Mouse (Mus musculus) kidney, embryonic 14.5 days (tissue): ENCODE measurements at regions not wholly inside any gene's neighbourhood (a gene's known extent, or its start where the extent isn't known, plus 50 kb on each side); places are given as distances from the start of the nearest gene placed in this dataset.
A peak's percentile ranks its signal among the peaks of the same experiment; 100 is the strongest.

Experiments used
- ATAC-seq: fragments of 200-750 bp; cut with Nextera tagmentation; 2 replicates; pipeline ENCODE4 v1.8.0; 2017; ENCODE audit warnings: moderate number of reproducible peaks, mild to moderate bottlenecking, moderate TSS enrichment, moderate library complexity; ENCODE audit not compliant: low FRiP score, low TSS enrichment
- H3K27ac ChIP-seq: fragments of 300-500 bp; sonication (generic); 2 replicates; pipeline ENCODE4 v1.5.1; 2014; ENCODE audit warnings: low read depth, mild to moderate bottlenecking, low read length, moderate library complexity, mixed read lengths
- H3K27me3 ChIP-seq: fragments of 300-500 bp; sonication (generic); 2 replicates; pipeline ENCODE4 v1.6.1; 2014; ENCODE audit warnings: mild to moderate bottlenecking, low read length; ENCODE audit not compliant: control insufficient read depth, insufficient read depth
- H3K36me3 ChIP-seq: fragments of 300-500 bp; sonication (generic); 2 replicates; pipeline ENCODE4 v1.6.1; 2014; ENCODE audit warnings: low read length, mixed read lengths; ENCODE audit not compliant: control insufficient read depth, insufficient read depth
- H3K4me1 ChIP-seq: fragments of 300-500 bp; sonication (generic); 2 replicates; pipeline ENCODE4 v1.6.1; 2014; ENCODE audit warnings: low read length, mixed read lengths; ENCODE audit not compliant: control insufficient read depth, insufficient read depth
- H3K4me2 ChIP-seq: fragments of 300-500 bp; sonication (generic); replicated peaks from 2 replicates; pipeline ENCODE4 v1.6.1; 2014; ENCODE audit warnings: low read depth, mild to moderate bottlenecking, low read length
- H3K4me3 ChIP-seq: fragments of 300-500 bp; sonication (generic); 2 replicates; pipeline ENCODE4 v1.5.1; 2014; ENCODE audit warnings: mild to moderate bottlenecking, low read length
- H3K9ac ChIP-seq: fragments of 300-500 bp; sonication (generic); 2 replicates; pipeline ENCODE4 v1.6.1; 2014; ENCODE audit warnings: low read depth, mild to moderate bottlenecking, low read length, moderate library complexity
- H3K9me3 ChIP-seq: fragments of 300-500 bp; sonication (generic); 2 replicates; pipeline ENCODE4 v1.6.1; 2016; ENCODE audit warnings: low read length; ENCODE audit not compliant: control insufficient read depth
- WGBS: fragments of 180-500 bp; shearing (Covaris S2); extraction: QIAGEN DNeasy Blood & Tissue Kit; methylation state at CpG from one replicate; pipeline ENCODE4 v1.1.7; 2014; 5-methylcytosine and 5-hydroxymethylcytosine counted together

DNA sequence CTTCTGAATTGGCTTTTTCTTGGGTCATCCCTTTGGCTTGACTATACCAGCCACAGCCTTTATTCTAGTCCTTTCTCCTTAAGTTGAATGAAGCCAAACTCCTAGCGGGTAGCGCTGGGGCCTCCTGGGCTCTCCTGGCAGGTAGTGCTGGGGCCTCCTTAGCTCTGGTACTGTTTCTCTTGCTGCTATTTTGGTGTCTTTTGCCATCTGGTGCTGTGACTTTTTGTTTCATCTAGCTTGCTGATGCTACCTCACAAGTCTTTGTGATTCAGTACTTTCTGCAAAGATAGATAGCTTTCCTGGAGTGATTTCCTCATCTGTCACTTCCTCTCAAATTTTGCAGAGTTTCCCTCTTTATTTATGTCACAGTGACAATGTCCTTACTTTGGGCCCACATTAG, 90.1 kb downstream of the Tmem200c start:
- H3K9me3 ChIP-seq: no peaks in the 10 kb centered on the region
- H3K27me3 ChIP-seq: no peaks in the 10 kb centered on the region
- no peak overlapping the region for H3K9ac ChIP-seq
- 92% methylated on average over 2 of the region's 2 CpGs for WGBS
- H3K27ac ChIP-seq: no peak overlapping the region
- H3K36me3 ChIP-seq: no peaks in the 10 kb centered on the region
- no peaks in the 10 kb centered on the region for H3K4me1 ChIP-seq
- no peak overlapping the region for H3K4me2 ChIP-seq
- ATAC-seq: no peak
- no peak overlapping the region for H3K4me3 ChIP-seq

DNA sequence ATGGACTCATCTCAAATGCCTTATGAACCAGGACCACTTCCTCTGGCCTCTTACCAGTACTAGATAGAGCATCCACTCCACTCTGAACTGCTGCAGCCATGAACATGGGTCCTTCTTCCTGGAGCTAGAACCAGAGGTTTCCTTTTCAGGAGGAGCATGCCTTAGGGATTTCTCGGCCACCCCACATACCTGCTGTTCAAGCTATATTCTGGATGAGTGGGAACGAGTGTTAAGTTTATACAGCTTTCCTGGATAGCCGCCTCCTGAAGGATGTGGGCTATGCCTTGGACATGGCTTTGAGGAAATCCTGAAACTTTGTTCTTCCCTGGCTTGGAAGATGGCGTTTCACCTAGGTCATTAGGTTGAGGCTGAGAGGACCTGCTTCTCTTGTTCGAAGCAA, 91.8 kb downstream of the Tmem200c start:
- H3K9ac ChIP-seq: no peak overlapping the region
- WGBS: 86% methylated on average over 5 of the region's 5 CpGs

DNA sequence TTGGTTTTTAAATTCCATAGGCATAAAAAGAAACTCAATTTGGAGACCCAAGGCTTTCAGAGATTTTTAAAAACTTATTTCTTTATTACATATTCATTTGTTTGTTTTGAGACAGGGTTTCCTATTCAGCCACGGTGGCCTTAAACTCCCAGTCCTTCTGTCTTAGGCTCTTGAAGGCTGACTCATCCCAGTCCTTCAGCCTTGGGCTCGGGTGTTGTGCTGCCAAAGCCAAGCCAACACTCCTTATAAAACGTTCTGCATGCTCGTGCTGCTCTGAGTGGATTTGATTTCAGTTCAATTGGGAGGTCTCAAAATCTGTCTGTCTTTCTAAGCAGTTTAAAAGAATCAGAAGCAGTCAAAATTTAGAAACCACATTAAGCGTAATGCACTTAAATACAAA, 96.8 kb downstream of the Tmem200c start:
- Histone ChIP-seq H3K9me3 (no peaks in the 10 kb centered on the region), H3K36me3 (no peaks in the 10 kb centered on the region), H3K4me2 (no peak overlapping the region), H3K27ac (no peak overlapping the region), H3K4me1 (no peaks in the 10 kb centered on the region), H3K9ac (no peak overlapping the region), H3K27me3 (no peaks in the 10 kb centered on the region), H3K4me3 (no peak overlapping the region)
- ATAC-seq: no peak
- WGBS: 76% methylated on average over 5 of the region's 5 CpGs

More for the DNA sequence above, 91.8 kb downstream of the Tmem200c start:
- Histone ChIP-seq H3K36me3 (no peaks in the 10 kb centered on the region), H3K27ac (no peak overlapping the region), H3K4me3 (no peak overlapping the region), H3K4me1 (no peaks in the 10 kb centered on the region), H3K27me3 (no peaks in the 10 kb centered on the region), H3K9me3 (no peaks in the 10 kb centered on the region), H3K4me2 (no peak overlapping the region)
- no peak for ATAC-seq

DNA sequence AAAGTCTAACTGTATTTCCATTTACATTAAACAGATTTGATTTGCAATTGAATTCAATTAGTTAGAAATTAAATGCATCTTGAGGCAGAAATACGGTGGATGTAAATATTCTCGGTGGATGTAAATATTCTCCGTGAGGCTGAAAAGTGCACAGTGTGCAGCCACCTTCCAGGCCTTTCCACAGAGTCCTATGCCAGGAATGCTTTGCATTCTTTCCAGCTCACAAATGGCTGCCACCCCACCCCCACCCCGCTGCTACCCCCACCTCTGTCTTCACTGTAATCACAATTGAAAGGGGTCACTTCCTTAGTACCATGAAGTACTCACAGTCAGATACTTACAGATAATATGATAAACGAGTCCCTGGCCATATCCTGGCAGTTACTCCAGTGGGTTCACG, 101.0 kb downstream of the Tmem200c start:
- no peak overlapping the region for H3K4me3 ChIP-seq
- no peak overlapping the region for H3K4me2 ChIP-seq
- H3K27me3 ChIP-seq: no peaks in the 10 kb centered on the region
- no peaks in the 10 kb centered on the region for H3K36me3 ChIP-seq
- WGBS: 63% methylated on average over 6 of the region's 6 CpGs
- H3K9me3 ChIP-seq: no peaks in the 10 kb centered on the region
- no peak for ATAC-seq
- H3K27ac ChIP-seq: no peak overlapping the region
- H3K4me1 ChIP-seq: 0 out of 2 replicates have a peak, but pooled peaks cover 3% of the 10 kb centered on the region
- no peak overlapping the region for H3K9ac ChIP-seq

DNA sequence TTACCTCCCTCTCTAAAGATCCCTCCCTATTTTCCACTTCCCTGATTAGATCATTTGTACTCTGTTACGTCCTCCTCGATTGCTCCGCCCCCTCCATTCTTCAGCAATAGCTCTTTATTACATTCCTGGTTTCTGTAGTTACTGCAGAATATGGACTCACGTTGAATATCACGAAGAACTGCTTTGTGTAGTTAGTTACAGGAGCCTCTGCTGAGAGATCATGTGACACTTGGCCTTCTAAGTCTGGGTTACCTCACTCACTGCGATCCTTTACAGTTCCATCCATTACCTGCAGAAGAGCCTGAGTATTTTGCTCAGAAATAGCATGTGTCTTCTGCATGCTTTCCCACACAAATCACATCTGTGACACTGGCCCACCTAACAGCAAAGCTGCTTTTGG, 102.3 kb downstream of the Tmem200c start:
- Histone ChIP-seq H3K27me3 (no peaks in the 10 kb centered on the region), H3K9ac (no peak overlapping the region), H3K4me2 (no peak overlapping the region), H3K4me3 (no peak overlapping the region), H3K27ac (no peak overlapping the region), H3K4me1 (0 out of 2 replicates have a peak, but pooled peaks cover 3% of the 10 kb centered on the region), H3K36me3 (no peaks in the 10 kb centered on the region), H3K9me3 (no peaks in the 10 kb centered on the region)
- WGBS: 62% methylated on average over 6 of the region's 6 CpGs
- no peak for ATAC-seq

DNA sequence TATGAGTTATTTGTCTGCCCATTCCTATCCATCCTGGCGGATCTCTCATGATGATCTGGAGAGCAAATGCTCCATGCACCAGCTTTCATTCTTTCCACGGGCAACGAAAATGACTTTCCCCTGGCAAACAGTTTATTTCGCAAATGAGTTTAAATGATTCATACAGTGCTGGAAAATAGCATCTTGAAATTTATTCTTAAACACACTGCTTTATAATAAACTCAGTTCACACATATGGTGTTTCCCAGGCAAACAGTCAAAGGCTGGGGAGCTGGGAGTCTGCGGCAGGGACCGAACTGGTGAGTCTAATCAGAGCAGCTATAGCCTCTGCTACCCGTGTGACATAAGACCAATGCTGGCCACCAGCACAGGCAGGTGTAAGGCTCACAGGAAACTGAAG, 106.8 kb downstream of the Tmem200c start:
- no peak for ATAC-seq
- H3K4me1 ChIP-seq: 0 out of 2 replicates have a peak, but pooled peaks cover 3% of the 10 kb centered on the region
- 84% methylated on average over 7 of the region's 7 CpGs for WGBS

DNA sequence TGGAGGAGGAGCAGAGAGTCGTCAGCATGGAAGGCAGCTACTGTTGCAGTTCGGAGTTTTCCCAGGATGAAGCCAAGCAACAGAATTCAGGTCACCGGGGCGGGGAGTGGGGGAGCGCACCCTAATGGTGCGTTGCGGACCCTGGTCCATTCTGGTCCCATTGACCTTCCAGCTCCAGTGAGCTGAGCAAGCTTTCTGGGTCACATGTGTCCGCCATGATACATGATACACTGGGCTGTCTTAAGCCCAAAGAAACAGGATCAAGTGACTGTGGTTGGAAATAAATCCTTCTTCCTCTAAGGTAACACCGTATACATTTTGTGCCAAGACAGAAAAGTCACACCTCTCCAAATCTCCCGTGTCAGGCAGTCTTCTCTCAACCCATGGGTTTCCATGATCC, 107.6 kb downstream of the Tmem200c start:
- H3K4me2 ChIP-seq: no peak overlapping the region; the same call in 1 of the 2 replicates

More for the DNA sequence above, 106.8 kb downstream of the Tmem200c start:
- Histone ChIP-seq H3K36me3 (no peaks in the 10 kb centered on the region), H3K9me3 (no peaks in the 10 kb centered on the region), H3K4me3 (no peak overlapping the region), H3K4me2 (no peak overlapping the region), H3K27me3 (no peaks in the 10 kb centered on the region), H3K9ac (no peak overlapping the region), H3K27ac (no peak overlapping the region)

DNA sequence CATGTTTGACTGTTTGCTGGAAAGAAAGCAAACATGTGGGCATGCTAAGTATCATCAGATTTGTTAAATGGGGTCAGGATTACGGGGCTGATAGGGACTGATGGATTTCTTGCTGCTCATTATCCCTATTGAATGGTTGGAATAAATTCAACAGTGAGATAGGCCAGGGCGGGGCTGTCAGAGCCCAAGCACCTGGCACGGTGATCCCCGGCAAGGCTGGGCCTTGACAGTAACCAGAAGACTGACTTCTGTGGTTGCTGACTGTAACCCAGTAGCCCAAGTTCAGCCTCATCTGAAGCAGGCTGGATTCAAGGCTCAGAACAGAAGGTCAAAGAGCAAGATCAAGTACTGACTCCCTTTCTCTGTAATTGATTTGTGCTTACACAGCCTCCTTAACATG, 109.6 kb downstream of the Tmem200c start:
- no peak overlapping the region for H3K9ac ChIP-seq
- H3K27me3 ChIP-seq: no peaks in the 10 kb centered on the region
- H3K9me3 ChIP-seq: no peaks in the 10 kb centered on the region
- ATAC-seq: no peak
- no peaks in the 10 kb centered on the region for H3K4me1 ChIP-seq
- H3K27ac ChIP-seq: no peak overlapping the region
- no peak overlapping the region for H3K4me3 ChIP-seq
- H3K36me3 ChIP-seq: no peaks in the 10 kb centered on the region
- 67% methylated on average over 4 of the region's 4 CpGs for WGBS
- H3K4me2 ChIP-seq: no peak overlapping the region

More for the DNA sequence above, 107.6 kb downstream of the Tmem200c start:
- Histone ChIP-seq H3K36me3 (no peaks in the 10 kb centered on the region), H3K4me3 (no peak overlapping the region), H3K27ac (no peak overlapping the region), H3K9me3 (no peaks in the 10 kb centered on the region), H3K9ac (no peak overlapping the region), H3K27me3 (no peaks in the 10 kb centered on the region), H3K4me1 (0 out of 2 replicates have a peak, but pooled peaks cover under 1% of the 10 kb centered on the region)
- ATAC-seq: peak; percentile 89
- WGBS: 26% methylated on average over 10 of the region's 10 CpGs

DNA sequence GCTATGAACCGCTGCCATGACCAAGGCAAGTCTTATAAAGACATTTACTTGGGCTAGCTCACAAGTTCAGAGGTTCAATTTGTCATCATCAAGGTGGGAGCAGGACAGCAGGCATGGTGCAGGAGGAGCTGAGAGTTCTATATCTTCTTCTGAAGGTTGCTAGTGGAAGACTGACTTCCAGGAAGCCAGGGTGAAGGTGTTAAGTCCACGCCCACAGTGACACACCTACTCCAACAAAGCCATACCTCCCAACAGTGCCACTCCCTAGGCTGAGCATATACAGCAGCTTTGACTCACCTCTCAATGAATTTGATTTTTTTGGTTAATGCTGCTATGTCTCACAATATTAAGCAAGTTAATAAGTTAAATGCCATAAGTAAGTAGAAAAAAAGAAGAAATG, 119.2 kb upstream of the Epb41l3 start:
- H3K27ac ChIP-seq: no peak overlapping the region
- no peaks in the 10 kb centered on the region for H3K36me3 ChIP-seq
- no peaks in the 10 kb centered on the region for H3K9me3 ChIP-seq
- 88% methylated on average over 2 of the region's 2 CpGs for WGBS
- H3K4me2 ChIP-seq: no peak overlapping the region
- no peaks in the 10 kb centered on the region for H3K27me3 ChIP-seq
- no peaks in the 10 kb centered on the region for H3K4me1 ChIP-seq
- no peak for ATAC-seq
- no peak overlapping the region for H3K4me3 ChIP-seq
- H3K9ac ChIP-seq: no peak overlapping the region
